Mouse (Mus musculus) T-helper 2 cell (primary cell): ENCODE data around the gene Myh9.
"Not testable (repeated sequence)": the region's sequence is repeated elsewhere in the genome, so short reads cannot be mapped to it uniquely, and the experiment has no call there.

ENCODE experiments used
- in situ Hi-C: fragments of 300-600 bp; cut with MboI, MseI; formaldehyde crosslinking; loops from one replicate; pipeline ENCODE4 v1.15.1; 2025; ENCODE audit warnings: high pct_unique_total_duplicates

The Myh9 gene

GRCm38 (mm10) chr15:77725393-77726020 lies 116.5 kb downstream of the Myh9 start:
- in situ Hi-C loops: not testable (repeated sequence)

- in situ Hi-C loops: not testable (repeated sequence)
Measured at GRCm38 (mm10) chr15:77724208-77724911, 117.6 kb downstream of the Myh9 start.

- in situ Hi-C loops: not testable (repeated sequence)
Measured at GRCm38 (mm10) chr15:77721509-77721908, 120.5 kb downstream of the Myh9 start.

GRCm38 (mm10) chr15:77718240-77718639 lies 123.7 kb downstream of the Myh9 start:
- in situ Hi-C loops: not testable (repeated sequence)
